Mouse (Mus musculus) intestine, embryonic 14.5 days (tissue): ENCODE results near the gene Gm49354. TPM values are rescaled to one million over a fixed set of nuclear protein-coding genes. Genes with fewer than 3 reads are reported as not detected.

Source experiments
- ATAC-seq: fragments of 200-750 bp; cut with Nextera tagmentation; replicated peaks from 2 replicates; pipeline ENCODE4 v1.8.0; 2017; ENCODE audit warnings: low read depth, moderate number of reproducible peaks, moderate TSS enrichment, moderate library complexity; ENCODE audit not compliant: low FRiP score, low TSS enrichment
- DNase-seq: peaks from one replicate; pipeline ENCODE4 v3.0.0-alpha.2; 2018; ENCODE audit warnings: low spot score
- H3K27ac ChIP-seq: fragments of 300-500 bp; sonication (generic); 2 replicates; pipeline ENCODE4 v1.5.1; 2014; ENCODE audit warnings: low read depth, mild to moderate bottlenecking, control low read depth
- H3K27me3 ChIP-seq: fragments of 300-500 bp; sonication (generic); replicated peaks from 2 replicates; pipeline ENCODE4 v1.6.1; 2014; ENCODE audit warnings: low read length, control low read depth; ENCODE audit not compliant: control insufficient read depth, insufficient read depth
- H3K36me3 ChIP-seq: fragments of 300-500 bp; sonication (generic); 2 replicates; pipeline ENCODE4 v1.6.1; 2014; ENCODE audit warnings: low read length, control low read depth; ENCODE audit not compliant: control insufficient read depth, insufficient read depth
- H3K4me1 ChIP-seq: fragments of 300-500 bp; sonication (generic); replicated peaks from 2 replicates; pipeline ENCODE4 v1.6.1; 2014; ENCODE audit warnings: low read length, control low read depth, mixed read lengths; ENCODE audit not compliant: control insufficient read depth, insufficient read depth
- H3K4me2 ChIP-seq: fragments of 300-500 bp; sonication (generic); 2 replicates; pipeline ENCODE4 v1.6.1; 2014; ENCODE audit warnings: low read length
- H3K4me3 ChIP-seq: fragments of 300-500 bp; sonication (generic); 2 replicates; pipeline ENCODE4 v1.5.1; 2014; ENCODE audit warnings: low read depth, low read length, control low read depth, mixed read lengths
- H3K9ac ChIP-seq: fragments of 300-500 bp; sonication (generic); 2 replicates; pipeline ENCODE4 v1.6.1; 2014; ENCODE audit warnings: mild to moderate bottlenecking, low read length
- H3K9me3 ChIP-seq: fragments of 300-500 bp; sonication (generic); 2 replicates; pipeline ENCODE4 v1.6.1; 2016; ENCODE audit warnings: low read length, control low read depth; ENCODE audit not compliant: control insufficient read depth
- WGBS: fragments of 180-500 bp; shearing (Covaris S2); extraction: QIAGEN DNeasy Blood & Tissue Kit; methylation state at CpG from one replicate; pipeline ENCODE4 v1.1.7; 2014; 5-methylcytosine and 5-hydroxymethylcytosine counted together
- polyA plus RNA-seq: library from polyadenylated mRNA; unstranded; fragments of >200 nt; fragmentation: Nextera tagmentation; extraction: Ambion mirVana; gene quantifications from 2 replicates; pipeline ENCODE4 v1.2.1, GENCODE M21; 2014

Gm49354 gene
- polyA plus RNA-seq, 1 experiment from 2014 or later, result not detected

DNA sequence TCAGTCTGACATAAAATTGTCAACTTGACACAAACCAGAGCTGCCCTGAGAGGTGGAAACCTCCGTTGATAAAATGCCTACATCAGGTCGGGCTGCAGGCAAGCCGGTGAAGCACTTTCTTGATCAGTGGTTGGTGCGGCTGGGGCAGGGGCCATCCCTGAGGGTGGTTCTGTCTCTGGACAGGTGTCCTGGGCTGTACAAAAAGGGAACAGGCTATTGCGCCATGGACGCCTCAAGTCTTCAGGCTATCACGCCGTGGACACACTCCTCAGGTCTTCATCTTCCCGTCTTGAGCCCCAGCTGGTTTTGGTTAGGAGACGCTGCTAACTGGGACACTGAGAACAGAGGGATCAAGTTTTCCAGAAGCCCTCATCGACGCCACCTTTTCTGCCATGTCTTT, 31.7 kb downstream of the Gm49354 start:
- 53% methylated on average over 12 of the region's 12 CpGs for WGBS
- Histone ChIP-seq H3K36me3 (peaks cover 11% of the 10 kb centered on the region), H3K9ac (no peak overlapping the region), H3K27me3 (no peaks in the 10 kb centered on the region), H3K4me2 (no peak overlapping the region), H3K9me3 (no peaks in the 10 kb centered on the region), H3K4me3 (no peak overlapping the region), H3K27ac (no peak overlapping the region), H3K4me1 (no peaks in the 10 kb centered on the region)
- ATAC-seq, result no peak
- DNase-seq, result no peak

DNA sequence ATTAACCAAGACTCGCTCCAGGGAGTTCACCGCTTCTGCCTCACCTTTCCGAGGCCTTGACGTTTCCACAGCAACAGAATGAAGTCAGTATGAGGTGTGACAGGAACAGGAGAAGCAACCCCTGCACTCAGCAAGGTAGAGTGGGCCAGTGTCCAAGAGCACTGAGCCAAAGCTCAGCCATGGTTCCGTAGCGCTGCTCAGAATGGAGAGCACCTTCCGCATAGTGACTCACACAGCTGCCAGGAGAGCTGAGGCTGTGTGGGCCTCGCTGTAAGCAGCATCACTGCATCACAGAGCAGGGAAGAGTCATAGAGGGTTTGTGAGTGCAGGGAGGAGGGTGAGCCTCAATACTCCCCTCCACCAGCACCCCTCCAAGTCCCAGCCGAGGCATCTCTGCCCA, 35.3 kb downstream of the Gm49354 start, which contains the start of gene 1700014D04Rik:
TSS of gene 1700014D04Rik (minus strand) at position 42 of the 400 bp plus-strand sequence.
- no peak for DNase-seq
- H3K36me3 ChIP-seq, result no peaks in the 10 kb centered on the region
- H3K27ac ChIP-seq, result no peak within 1 kb of the TSS
- no peak for ATAC-seq
- no peak within 1 kb of the TSS for H3K4me3 ChIP-seq
- H3K27me3 ChIP-seq, result no peaks in the 10 kb centered on the region
- no peaks in the 10 kb centered on the region for H3K4me1 ChIP-seq
- WGBS, result 82% methylated on average over 9 of the region's 9 CpGs
- H3K9me3 ChIP-seq, result no peaks in the 10 kb centered on the region
- H3K4me2 ChIP-seq, result no peak within 1 kb of the TSS
- H3K9ac ChIP-seq, result no peak within 1 kb of the TSS

DNA sequence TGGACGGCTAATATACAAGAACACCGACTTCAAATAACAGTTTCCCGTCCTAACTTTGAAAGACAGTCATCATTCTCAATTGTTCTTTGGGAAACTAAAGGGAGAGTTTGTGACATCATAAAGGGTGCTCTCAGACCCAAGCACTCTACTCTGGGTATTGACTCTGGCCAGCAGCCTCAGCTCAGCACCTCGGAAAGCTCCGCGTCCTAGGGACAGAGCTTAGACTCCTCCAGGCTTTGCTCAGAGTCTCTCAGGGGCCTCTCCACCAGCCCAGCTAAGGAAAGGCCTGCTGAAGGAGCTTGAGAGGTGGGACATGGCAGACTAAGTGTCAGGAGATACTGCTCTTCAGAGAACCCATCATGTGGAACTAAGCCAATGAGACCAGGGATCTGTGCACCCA, 35.9 kb downstream of the Gm49354 start:
- DNase-seq (peak; percentile 71), ATAC-seq (no peak)
- 65% methylated on average over 6 of the region's 6 CpGs for WGBS
- no peaks in the 10 kb centered on the region for H3K4me1 ChIP-seq
- H3K4me3 ChIP-seq, result no peak overlapping the region
- H3K36me3 ChIP-seq, result no peaks in the 10 kb centered on the region
- H3K9ac ChIP-seq, result no peak overlapping the region
- no peak overlapping the region for H3K4me2 ChIP-seq
- H3K9me3 ChIP-seq, result no peaks in the 10 kb centered on the region
- H3K27ac ChIP-seq, result no peak overlapping the region
- no peaks in the 10 kb centered on the region for H3K27me3 ChIP-seq

DNA sequence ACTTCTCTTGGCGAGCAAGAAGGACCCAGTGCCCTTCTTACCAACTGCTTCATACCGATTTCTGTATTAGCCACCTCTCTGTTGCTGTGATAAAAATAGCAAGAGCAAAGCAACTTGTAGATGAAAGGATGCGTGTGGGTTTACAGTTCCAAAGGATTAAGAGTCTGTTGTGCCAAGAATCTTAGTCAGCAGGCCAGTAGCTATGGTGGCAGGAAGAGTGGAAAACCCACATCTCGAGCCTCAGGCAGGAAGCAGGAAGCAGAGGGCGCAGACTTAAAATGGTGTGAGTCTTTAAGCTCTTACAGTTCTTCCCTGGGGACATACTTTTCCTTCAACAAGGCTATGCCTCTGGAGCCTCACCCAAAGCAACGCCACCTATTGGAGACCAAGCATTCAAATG, 36.6 kb downstream of the Gm49354 start:
- DNase-seq, result no peak
- Histone ChIP-seq H3K36me3 (no peaks in the 10 kb centered on the region), H3K4me1 (no peaks in the 10 kb centered on the region), H3K27ac (no peak overlapping the region), H3K27me3 (no peaks in the 10 kb centered on the region), H3K4me3 (no peak overlapping the region), H3K4me2 (no peak overlapping the region), H3K9ac (no peak overlapping the region), H3K9me3 (no peaks in the 10 kb centered on the region)
- 77% methylated on average over 6 of the region's 6 CpGs for WGBS
- no peak for ATAC-seq

DNA sequence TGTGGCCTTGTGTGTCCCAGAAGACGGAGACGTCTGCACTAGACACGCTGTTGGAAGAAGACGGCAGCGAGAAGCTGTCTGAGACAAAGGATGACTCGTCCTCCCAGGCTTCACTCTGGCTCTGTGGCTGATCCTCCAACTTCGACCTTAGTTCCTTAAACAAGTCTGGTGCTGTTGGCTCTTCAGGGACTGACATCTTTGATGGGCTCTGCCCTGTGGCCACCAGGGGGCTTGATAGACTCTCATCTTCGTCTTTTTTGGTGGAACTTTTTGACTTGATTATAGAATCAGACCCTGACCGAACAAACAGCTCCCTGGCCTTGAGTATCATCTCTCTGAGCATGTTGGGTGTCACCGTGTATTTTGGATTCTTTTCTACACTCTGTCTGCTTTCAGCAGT, 40.3 kb downstream of the Gm49354 start:
- H3K36me3 ChIP-seq, result no peaks in the 10 kb centered on the region
- no peak overlapping the region for H3K9ac ChIP-seq
- no peak overlapping the region for H3K27ac ChIP-seq
- 78% methylated on average over 10 of the region's 10 CpGs for WGBS
- no peaks in the 10 kb centered on the region for H3K27me3 ChIP-seq
- no peak for DNase-seq
- no peak for ATAC-seq
- no peaks in the 10 kb centered on the region for H3K4me1 ChIP-seq
- no peak overlapping the region for H3K4me3 ChIP-seq
- no peaks in the 10 kb centered on the region for H3K9me3 ChIP-seq
- H3K4me2 ChIP-seq, result no peak overlapping the region

DNA sequence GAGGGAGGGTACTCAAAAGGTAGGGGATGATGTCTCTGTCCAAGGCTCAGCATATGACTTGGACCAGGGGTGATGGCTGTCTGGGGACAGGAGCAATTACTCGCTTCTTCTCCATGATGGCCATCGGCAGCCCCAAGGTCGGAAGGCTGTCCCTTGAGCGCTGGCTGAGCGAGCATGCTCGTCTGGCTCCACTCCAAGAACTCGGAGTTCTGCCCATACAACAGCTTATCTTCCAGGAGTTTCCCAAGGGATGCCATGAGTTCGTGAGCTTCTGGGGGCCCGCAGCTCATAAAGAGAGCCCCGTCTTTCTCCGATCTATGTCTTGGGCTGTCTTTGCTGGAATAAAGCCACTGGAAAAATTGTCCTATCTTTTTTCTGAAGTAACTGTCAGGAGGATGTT, 40.9 kb downstream of the Gm49354 start:
- Histone ChIP-seq H3K4me2 (no peak overlapping the region), H3K4me3 (no peak overlapping the region), H3K9ac (no peak overlapping the region), H3K9me3 (no peaks in the 10 kb centered on the region), H3K27me3 (no peaks in the 10 kb centered on the region), H3K4me1 (no peaks in the 10 kb centered on the region), H3K36me3 (no peaks in the 10 kb centered on the region), H3K27ac (no peak overlapping the region)
- WGBS, result 86% methylated on average over 11 of the region's 11 CpGs
- no peak for ATAC-seq
- DNase-seq, result no peak

DNA sequence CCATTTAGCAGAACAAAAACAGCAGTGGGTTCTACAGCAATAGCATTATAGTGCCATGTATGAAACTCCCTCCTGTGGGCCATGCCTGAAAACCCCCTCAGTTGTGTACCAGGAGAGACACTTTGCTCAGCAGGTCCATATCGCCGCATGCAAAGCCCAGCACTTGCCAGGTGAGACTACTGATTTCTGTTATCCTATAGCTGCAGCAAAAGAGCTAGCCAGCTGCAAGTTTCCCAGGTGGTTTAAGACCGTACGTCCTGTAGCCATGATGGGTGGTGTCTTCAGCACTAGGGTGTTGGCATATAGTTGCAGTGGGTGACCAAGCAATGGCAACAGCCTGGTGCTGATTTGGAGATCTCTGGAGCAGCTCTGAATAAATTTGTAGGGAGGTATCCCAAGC, 42.6 kb downstream of the Gm49354 start:
- no peaks in the 10 kb centered on the region for H3K27me3 ChIP-seq
- no peaks in the 10 kb centered on the region for H3K9me3 ChIP-seq
- ATAC-seq (no peak), DNase-seq (no peak)
- H3K4me3 ChIP-seq, result no peak overlapping the region
- H3K27ac ChIP-seq, result no peak overlapping the region
- no peaks in the 10 kb centered on the region for H3K36me3 ChIP-seq
- WGBS, result 87% methylated on average over 4 of the region's 4 CpGs
- no peaks in the 10 kb centered on the region for H3K4me1 ChIP-seq
- H3K9ac ChIP-seq, result no peak overlapping the region
- H3K4me2 ChIP-seq, result no peak overlapping the region

DNA sequence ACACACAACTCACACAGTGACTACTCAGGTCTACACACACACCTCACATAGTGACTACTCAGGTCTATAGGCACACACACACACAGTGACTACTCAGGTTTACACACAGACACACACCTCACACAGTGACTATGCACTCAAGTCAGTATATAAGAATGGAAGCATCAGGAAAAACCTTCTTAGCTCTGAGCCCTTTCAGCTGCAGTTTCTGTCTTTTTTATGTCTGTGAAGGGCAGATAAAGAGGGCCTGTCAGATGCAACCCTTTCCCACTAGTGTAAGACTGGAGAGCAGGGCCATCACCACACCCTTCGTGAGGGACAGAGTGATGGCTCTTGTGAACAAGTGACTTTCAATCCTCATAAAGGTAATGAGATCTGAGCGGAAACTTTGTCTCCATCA, 43.6 kb downstream of the Gm49354 start:
- no peak for DNase-seq
- no peak for ATAC-seq
- H3K36me3 ChIP-seq, result no peaks in the 10 kb centered on the region

DNA sequence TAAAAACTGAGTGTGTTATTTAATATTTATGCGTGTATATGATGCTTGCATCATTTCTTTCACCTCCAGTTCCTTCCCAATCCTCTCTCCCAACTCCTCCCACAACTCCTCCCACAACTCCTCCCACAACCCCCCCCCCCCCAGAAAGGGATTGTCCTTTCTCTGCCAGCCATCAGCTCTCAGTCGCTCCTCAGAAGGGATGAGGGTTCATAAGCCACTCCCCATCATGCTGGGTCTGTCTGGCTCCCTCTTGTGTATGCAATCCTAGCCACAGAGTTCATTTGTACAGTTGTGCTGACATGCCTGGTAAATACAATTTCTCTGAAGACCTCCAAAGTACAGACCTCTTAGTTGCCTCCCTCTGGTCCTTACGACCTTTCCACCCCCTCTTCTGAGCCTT, 46.9 kb downstream of the Gm49354 start:
- Histone ChIP-seq H3K27ac (no peak overlapping the region), H3K9me3 (no peaks in the 10 kb centered on the region), H3K36me3 (no peaks in the 10 kb centered on the region), H3K4me3 (no peak overlapping the region), H3K4me1 (no peaks in the 10 kb centered on the region), H3K27me3 (no peaks in the 10 kb centered on the region), H3K9ac (no peak overlapping the region), H3K4me2 (no peak overlapping the region)
- no peak for DNase-seq
- 19% methylated on average over 3 of the region's 3 CpGs for WGBS
- ATAC-seq, result peak; percentile 40

More for the DNA sequence above, 43.6 kb downstream of the Gm49354 start:
- no peaks in the 10 kb centered on the region for H3K27me3 ChIP-seq
- H3K9me3 ChIP-seq, result no peaks in the 10 kb centered on the region
- no peak overlapping the region for H3K4me2 ChIP-seq
- H3K9ac ChIP-seq, result no peak overlapping the region
- no peak overlapping the region for H3K4me3 ChIP-seq
- no peaks in the 10 kb centered on the region for H3K4me1 ChIP-seq
- H3K27ac ChIP-seq, result no peak overlapping the region
- 87% methylated on average over 2 of the region's 2 CpGs for WGBS
